Mouse (Mus musculus): Measurements from ENCODE around the gene Gm47189.
"Not testable (repeated sequence)": the region's sequence is repeated elsewhere in the genome, so short reads cannot be mapped to it uniquely, and the experiment has no call there.

Gene Gm47189

GRCm38 (mm10) chr14:41772341-41772740, at the start of gene Gm47189:
Gene Gm47189, minus strand, starts transcription at chr14:41772441.
- not testable (repeated sequence) for DNase-seq (ENCODE audit: low read depth)

- not testable (repeated sequence) for DNase-seq (ENCODE audit: low read depth)
Measured at GRCm38 (mm10) chr14:41755931-41756330, 16.3 kb downstream of the Gm47189 start.

- DNase-seq (ENCODE audit: low read depth), result not testable (repeated sequence)
Measured at GRCm38 (mm10) chr14:41750514-41750913, 21.7 kb downstream of the Gm47189 start, which contains the start of gene Gm7929. Gene Gm7929, minus strand, starts transcription at chr14:41750614.

GRCm38 (mm10) chr14:41723437-41723836, 48.8 kb downstream of the Gm47189 start:
- not testable (repeated sequence) for DNase-seq (ENCODE audit: low read depth)

- DNase-seq (ENCODE audit: low read depth), result not testable (repeated sequence)
Measured at GRCm38 (mm10) chr14:41717180-41717579, 55.1 kb downstream of the Gm47189 start.
